Mouse (Mus musculus): ENCODE measurements around the gene Phrf1.

Phrf1 gene

GRCm38 (mm10) chr7:141228279-141229067 is at the start of gene Phrf1:
TSS of gene Phrf1 (plus strand) at chr7:141228784.
- DNase-seq (ENCODE audit: low read depth, low spot score) = peak; percentile 94

- DNase-seq (ENCODE audit: low read depth, low spot score) = no peak
These were observed 40.4 kb upstream of the Phrf1 start for GRCm38 (mm10) chr7:141188194-141188593.

GRCm38 (mm10) chr7:141188733-141189132 is 39.9 kb upstream of the Phrf1 start:
- no peak for DNase-seq (ENCODE audit: low read depth, low spot score)

GRCm38 (mm10) chr7:141190220-141190619 is 38.4 kb upstream of the Phrf1 start:
- DNase-seq (ENCODE audit: low read depth, low spot score) = no peak

GRCm38 (mm10) chr7:141191036-141191435 is 37.5 kb upstream of the Phrf1 start:
- DNase-seq (ENCODE audit: low read depth, low spot score) = no peak

- DNase-seq (ENCODE audit: low read depth, low spot score) = no peak
These were observed 36.5 kb upstream of the Phrf1 start for GRCm38 (mm10) chr7:141191796-141192685.

GRCm38 (mm10) chr7:141192776-141193347 is 35.7 kb upstream of the Phrf1 start:
- no peak for DNase-seq (ENCODE audit: low read depth, low spot score)

- peak; percentile 67 for DNase-seq (ENCODE audit: low read depth, low spot score)
These were observed 35.2 kb upstream of the Phrf1 start for GRCm38 (mm10) chr7:141193348-141193856.

- DNase-seq (ENCODE audit: low read depth, low spot score) = peak; percentile 99
These were observed 34.6 kb upstream of the Phrf1 start, which contains the start of the genes Hras and Lrrc56 for GRCm38 (mm10) chr7:141193948-141194347. TSS of gene Hras (minus strand) at chr7:141194005. TSS of gene Lrrc56 (plus strand) at chr7:141194157.

- no peak for DNase-seq (ENCODE audit: low read depth, low spot score)
These were observed 34.2 kb upstream of the Phrf1 start for GRCm38 (mm10) chr7:141194409-141194808.

- DNase-seq (ENCODE audit: low read depth, low spot score) = peak; percentile 96
These were observed 33.8 kb upstream of the Phrf1 start for GRCm38 (mm10) chr7:141194830-141195229.

GRCm38 (mm10) chr7:141195754-141196153 is 32.8 kb upstream of the Phrf1 start:
- DNase-seq (ENCODE audit: low read depth, low spot score) = no peak

GRCm38 (mm10) chr7:141196619-141197282 is 31.8 kb upstream of the Phrf1 start:
- DNase-seq (ENCODE audit: low read depth, low spot score) = no peak

- DNase-seq (ENCODE audit: low read depth, low spot score) = no peak
These were observed 30.5 kb upstream of the Phrf1 start for GRCm38 (mm10) chr7:141198121-141198520.

GRCm38 (mm10) chr7:141204546-141204945 is 24.0 kb upstream of the Phrf1 start:
- DNase-seq (ENCODE audit: low read depth, low spot score) = no peak

- DNase-seq (ENCODE audit: low read depth, low spot score) = no peak
These were observed 23.1 kb upstream of the Phrf1 start for GRCm38 (mm10) chr7:141205504-141205903.

- DNase-seq (ENCODE audit: low read depth, low spot score) = no peak
These were observed 22.2 kb upstream of the Phrf1 start for GRCm38 (mm10) chr7:141206182-141206937.

- no peak for DNase-seq (ENCODE audit: low read depth, low spot score)
These were observed 19.1 kb upstream of the Phrf1 start for GRCm38 (mm10) chr7:141209526-141209925.

- no peak for DNase-seq (ENCODE audit: low read depth, low spot score)
These were observed 18.4 kb upstream of the Phrf1 start for GRCm38 (mm10) chr7:141210137-141210536.

- no peak for DNase-seq (ENCODE audit: low read depth, low spot score)
These were observed 17.9 kb upstream of the Phrf1 start for GRCm38 (mm10) chr7:141210606-141211131.

Measured in ZHBTc4 (cell line).